Mouse (Mus musculus): ENCODE results near the gene Smad5.

GRCm38 (mm10) chr13:56697171-56697570 lies 5.6 kb upstream of the Smad5 start:
- TF ChIP-seq POLR2AphosphoS2 (IDR thresholded peaks at IDR 0.05; ENCODE audit: low read length) (no peak), ZC3H11A (IDR thresholded peaks at IDR 0.05; ENCODE audit: low read depth, low read length) (no peak), CTCF (IDR thresholded peaks at IDR 0.05 in 2 of 3, conservative IDR thresholded peaks at IDR 0.05 in 1 of 3; ENCODE audit: control insufficient read depth in 1 of 3, insufficient read depth in 1 of 3, low read depth in 2 of 3, low read length in 3 of 3, poor library complexity in 1 of 3, severe bottlenecking in 1 of 3) (no peak), GATA1 (IDR thresholded peaks at IDR 0.05; ENCODE audit: low read depth, low read length) (no peak), POLR2A (IDR thresholded peaks at IDR 0.05; ENCODE audit: control insufficient read depth in 1 of 2, insufficient read depth in 1 of 2, low read depth in 1 of 2, low read length in 2 of 2, poor library complexity in 1 of 2) (no peak)

All from MEL (cell line).